Mouse (Mus musculus) embryo, embryonic 11.5 days (tissue): Measurements from ENCODE around the gene Zfyve28.

Experiments used
- DNase-seq: peaks from one replicate; pipeline ENCODE4 v3.0.0-alpha.2; 2012; ENCODE audit warnings: low read depth, low spot score

Zfyve28 gene

GRCm38 (mm10) chr5:34252307-34252966 is 35.8 kb downstream of the Zfyve28 start:
- no peak for DNase-seq

GRCm38 (mm10) chr5:34251794-34252193 is 36.5 kb downstream of the Zfyve28 start:
- DNase-seq = no peak

GRCm38 (mm10) chr5:34250090-34250489 is 38.2 kb downstream of the Zfyve28 start:
- no peak for DNase-seq

GRCm38 (mm10) chr5:34249132-34249531 is 39.1 kb downstream of the Zfyve28 start:
- no peak for DNase-seq

DNA sequence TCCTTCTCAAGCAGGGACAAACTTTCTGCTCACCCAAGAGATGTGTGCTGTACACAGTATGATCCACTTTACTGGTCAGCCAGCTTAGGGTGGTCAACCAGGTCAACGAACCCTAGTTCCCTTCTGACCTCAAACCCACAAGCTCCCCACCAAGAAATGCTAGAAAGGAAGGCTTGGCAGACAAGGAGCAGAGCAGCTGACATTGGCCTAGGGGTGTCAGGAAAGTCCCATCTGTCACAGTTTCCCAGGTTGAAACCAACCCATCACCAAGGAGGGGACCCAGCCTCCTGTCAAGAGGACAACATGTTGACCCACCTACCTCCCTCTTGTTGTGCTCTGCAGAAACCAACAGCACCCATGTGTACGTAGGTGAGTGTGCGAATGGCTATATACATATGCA is 41.8 kb downstream of the Zfyve28 start:
- DNase-seq = no peak

GRCm38 (mm10) chr5:34243062-34243461 is 45.2 kb downstream of the Zfyve28 start:
- no peak for DNase-seq

DNA sequence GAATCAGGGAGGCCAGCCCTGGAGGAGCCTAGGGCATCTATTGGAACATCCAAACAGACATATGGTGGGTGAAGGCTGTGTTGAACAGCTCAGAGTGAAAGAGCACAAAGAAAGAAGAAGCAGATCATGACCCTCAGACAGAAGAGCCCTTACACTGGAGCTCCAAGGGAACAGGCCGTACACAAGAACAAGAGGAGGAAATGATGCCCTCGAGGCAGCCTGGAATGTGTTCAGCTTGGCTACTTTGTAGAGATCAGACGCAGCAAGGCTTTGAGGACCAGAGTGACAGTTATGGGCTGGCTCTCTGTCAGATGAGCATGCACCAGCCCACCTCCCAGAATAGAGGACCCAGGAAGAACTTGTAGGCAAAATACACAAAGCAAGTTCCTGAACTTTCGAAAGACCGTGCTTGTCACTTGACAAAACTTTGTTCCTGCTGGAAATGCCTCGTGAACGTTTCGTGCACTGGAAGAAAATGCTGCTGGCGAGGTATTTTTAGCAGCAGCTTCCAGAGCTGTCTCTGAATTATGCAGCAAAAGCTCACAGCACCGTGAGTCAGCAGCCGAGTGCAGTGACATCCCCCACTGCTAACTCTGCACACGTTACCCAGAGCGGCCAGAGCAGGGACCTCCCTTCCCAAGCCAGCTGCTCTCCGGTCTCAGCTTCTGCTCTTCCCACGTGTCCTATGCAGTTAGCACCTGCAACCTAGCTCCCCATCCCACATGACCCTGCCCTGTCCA is 45.9 kb downstream of the Zfyve28 start:
- DNase-seq = no peak

- DNase-seq = no peak
Measured at GRCm38 (mm10) chr5:34238444-34238843, 49.8 kb downstream of the Zfyve28 start.

DNA sequence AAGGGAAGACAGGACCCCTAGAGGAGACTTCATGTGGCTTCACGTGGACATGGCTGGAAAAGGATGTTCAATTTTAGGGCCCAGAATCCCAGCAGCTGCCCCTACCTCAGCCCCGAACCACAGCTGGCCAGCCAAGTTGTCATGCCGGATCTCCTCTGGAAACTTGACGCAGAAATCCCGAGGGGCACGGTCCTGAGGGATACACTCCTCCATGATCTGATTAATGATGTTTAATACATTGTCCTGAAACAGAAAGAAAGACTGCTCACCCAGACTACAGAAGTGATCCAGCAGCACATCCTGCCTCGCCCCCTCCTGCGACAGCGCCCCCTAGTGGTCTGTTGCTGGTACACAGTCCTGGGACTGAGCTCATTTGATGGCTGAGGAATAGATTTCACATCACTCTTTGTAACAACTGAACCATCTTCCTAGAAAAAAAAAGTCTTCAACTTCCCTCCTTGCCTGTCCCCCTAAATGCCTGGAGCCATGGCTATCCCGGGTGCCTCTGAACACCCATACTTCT is 52.3 kb downstream of the Zfyve28 start:
- DNase-seq = no peak

DNA sequence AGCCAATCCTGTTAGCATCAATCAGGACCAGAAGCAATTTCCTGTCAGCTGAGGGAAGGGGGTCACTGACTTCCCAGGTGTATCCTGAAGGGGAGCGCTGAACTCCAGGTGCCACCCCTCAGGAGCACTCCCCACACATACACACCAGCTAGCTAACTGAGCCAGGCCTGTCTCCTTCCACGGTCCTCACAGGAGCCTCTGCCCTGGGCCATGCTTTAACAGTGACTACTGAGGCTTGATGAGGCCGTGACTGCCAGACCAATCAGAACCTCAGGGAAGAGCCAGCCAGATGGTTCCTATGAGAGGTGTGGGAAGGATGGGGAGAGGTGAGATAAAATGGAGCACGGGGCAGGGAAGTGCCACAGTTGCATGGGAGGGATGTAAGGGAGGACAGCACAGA is 53.2 kb downstream of the Zfyve28 start:
- no peak for DNase-seq

DNA sequence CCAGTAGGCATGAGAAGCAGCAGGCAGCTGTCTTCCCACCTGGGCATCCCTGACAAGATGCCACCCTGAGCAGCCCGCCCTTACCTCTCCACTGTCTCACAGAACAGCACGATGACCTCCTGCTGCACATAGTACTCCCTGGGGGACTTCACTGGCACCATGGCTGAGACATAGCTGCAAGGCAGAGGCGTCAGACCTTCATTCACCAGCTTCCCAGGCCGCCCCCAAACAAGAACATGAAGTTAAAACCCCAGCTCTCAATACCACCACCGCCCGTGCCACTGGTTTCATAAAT is 55.1 kb downstream of the Zfyve28 start:
- DNase-seq = no peak

DNA sequence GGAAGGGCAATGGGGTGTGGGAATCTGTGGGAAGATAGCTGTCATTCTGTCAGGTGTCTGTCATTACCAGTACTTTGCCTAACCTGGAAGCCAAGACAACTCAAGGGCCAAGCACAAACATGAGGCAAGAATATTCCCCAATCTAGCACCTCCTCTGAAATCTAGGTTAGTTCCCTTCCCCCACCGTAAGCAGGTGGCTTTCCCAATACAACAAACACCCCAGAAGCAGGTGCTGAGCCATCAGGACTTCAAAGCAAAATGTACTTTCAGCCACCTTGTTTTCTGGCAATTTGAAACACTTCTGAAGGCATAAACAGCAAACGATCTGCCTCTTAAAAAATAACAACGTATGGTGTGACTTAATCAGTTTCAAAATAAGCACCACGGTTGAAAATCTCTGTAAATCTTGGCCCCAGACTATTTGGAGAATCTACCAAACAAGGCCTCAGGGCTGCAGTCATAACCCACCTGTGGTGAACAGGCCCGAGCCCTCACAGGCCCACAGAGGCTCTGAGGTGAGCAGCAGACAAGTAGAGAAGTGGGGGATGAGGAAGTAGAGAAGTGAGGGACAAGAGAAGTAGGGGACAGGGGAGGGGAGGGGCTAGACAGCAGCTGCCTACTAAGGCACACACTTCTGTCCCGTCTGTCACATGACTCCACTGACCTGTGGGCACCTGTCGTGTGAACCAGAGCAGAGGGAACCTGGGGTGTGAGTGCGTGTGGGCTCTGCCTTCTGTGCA is 55.6 kb downstream of the Zfyve28 start:
- DNase-seq = no peak

- DNase-seq = no peak
Measured at GRCm38 (mm10) chr5:34231901-34232300, 56.3 kb downstream of the Zfyve28 start.

DNA sequence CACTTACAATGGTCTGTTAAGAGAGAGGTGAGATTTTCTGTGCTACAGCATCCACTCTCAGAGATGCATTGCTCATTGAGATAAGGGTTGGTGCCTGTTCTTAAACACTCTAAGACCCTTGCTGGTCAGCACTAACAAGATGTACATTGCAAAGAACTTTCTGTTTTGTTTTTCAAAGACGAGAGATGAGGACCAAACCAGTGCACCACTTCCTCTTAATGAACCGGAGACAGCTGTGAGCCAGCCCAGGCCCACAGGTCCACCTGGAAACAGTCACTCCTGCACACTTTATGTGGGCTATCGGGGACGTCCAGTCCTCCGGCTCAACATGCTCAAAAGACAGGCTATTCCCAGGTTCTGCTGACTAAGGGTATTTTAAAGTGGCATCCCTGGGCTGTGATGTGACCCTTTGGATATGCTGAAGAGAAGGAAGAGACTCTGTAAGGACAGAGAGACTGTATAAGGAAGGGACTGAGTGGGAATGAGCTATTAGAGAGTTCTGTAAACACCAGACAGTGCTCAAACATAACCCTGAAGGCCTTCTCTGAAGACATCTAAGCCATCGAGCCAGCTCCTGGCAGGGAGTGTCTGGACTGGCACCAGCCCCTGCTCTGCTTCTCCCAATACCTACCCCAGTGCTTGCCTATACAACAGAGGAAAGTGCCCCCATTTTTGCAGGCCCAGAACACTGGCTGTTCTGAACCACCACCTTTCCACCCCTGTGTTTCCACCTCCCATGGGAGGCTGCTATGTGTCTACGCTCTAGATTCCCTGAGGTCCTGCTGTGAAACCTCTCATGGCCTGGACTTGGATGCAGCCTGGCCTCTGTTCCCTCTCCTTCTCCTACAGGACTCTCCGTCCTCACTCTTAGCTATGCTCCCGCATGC is 57.4 kb downstream of the Zfyve28 start:
- no peak for DNase-seq

DNA sequence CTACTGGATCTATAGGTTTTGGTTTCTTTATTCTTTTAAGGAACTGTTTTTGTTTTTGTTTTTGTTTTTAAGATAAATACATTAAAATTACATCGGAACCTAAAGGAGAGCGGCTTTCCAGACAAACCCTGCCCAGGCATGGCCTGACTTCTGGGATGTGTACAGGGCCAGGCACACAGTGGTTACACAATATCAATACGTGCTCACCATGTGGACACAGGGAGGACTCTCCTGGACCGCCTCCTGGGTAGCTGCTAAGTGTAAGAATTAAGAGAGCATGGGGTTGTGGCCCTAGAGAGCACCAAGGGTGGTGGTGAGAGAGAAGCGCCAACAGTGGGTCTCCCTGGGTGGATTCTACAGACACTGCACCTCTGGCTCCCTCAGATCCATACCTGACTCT is 58.7 kb downstream of the Zfyve28 start:
- no peak for DNase-seq

DNA sequence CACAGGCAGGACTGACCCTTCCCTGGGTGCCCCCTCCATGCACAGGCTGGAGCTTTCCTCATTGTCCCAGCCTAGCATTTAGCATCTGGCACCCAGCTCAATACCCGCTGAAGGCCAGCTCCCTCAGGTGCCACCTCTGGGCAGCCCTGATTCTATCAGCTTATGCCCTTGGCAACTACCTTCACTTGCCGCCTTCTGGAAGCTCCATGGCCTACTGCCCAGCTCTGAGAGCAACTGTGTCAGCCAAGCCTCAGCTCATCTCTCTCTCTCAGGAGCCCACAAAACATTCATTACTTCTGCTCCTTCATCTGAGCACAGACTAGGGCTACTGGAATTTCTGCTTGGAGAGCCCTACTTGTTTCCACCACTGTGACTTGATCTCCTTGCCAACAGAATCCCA is 62.7 kb downstream of the Zfyve28 start:
- no peak for DNase-seq

- no peak for DNase-seq
Measured at GRCm38 (mm10) chr5:34224515-34224914, 63.7 kb downstream of the Zfyve28 start.

DNA sequence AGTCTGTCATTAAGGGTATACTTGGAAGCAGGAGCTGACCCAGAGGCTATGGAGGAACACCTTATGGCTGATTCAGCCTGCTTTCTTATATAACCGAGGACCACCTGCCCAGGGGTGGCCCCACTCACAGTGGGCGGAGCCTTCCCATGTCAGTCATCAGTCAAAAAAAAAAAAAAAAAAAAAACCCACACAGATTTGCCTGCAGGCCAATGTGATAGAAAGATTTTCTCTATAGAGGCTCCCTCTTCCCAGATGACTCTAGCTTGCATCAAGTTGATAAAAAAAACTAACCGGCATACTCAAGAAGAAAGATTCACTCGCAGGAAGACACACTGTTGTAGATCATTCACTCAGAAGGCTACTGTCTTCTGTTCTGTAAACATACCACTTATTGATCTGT is 68.2 kb downstream of the Zfyve28 start:
- DNase-seq = no peak

DNA sequence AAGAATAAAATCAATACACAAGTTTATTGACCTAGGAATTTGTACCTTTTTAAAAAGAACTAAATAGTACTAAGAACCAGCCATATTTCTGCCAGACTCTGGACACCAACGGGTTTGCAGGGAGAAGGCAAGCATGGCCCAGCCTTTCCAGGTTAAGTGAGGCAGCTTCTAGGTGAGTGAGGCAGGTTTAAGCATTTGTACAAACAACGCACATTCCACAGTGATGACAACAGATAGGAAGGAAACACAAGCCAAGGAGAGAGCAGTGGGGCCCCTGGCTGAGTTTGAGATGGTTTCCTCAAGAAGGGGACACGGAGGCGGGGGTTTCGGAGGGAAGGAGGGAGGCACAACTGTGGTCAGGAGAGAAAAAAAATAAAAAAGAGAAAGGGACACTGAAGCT is 69.6 kb downstream of the Zfyve28 start:
- no peak for DNase-seq

DNA sequence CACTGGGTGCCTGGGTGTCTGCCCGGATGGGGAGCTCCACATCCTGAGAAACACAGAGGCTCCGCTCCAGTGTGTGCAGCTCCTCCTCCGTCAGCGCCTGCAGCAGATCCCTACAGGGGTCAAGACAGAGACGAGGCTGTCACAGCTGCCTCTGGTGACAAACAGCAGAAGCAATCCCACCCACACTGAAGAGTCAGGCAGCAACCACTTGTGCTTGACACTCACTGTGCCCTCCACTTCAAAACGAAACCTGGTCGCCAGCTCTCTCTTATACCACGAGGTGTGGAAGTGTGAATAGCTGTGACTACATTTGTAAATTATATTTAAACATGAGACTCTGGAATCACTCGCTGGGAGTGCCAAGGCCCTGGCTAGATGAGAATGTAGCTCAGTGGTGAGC is 70.5 kb downstream of the Zfyve28 start:
- no peak for DNase-seq

DNA sequence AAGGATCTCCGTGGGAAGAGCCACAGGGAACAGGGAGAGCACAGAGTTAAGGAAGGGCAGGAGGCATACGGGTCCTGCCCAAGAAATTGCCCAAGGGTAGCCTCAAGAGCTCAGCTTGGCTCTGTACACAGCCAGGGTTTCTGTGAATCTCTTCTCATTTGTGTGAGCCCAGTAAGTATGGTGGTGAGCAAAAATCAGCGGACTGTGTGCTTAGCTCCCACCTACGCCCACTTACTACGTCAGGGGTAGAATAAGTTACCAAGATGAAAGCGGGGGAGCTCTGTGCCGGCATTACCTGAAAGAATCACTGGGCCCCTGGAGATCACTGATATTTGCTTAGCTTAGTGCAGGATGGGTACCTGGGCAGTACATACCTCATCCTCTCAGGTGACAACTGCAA is 72.2 kb downstream of the Zfyve28 start:
- DNase-seq = no peak

DNA sequence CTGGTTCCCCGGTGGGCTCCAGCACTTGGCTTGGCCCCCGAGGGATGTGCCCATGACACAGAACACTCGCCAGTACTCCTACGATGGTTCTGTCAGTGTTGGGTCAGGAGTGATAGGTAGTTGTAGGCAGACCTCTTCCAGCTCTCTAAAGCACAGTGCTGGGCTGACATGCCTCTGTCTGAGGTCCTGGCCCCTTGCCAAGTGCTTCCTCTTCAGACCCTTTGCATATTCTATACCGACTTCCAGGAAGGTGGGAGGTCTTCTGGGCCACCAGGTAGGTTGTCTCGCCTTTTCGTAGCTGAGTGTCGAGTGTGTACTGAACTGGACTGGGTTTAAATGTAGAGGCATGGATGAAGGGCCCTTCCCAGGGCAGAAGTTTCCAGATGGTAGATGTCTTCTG is 74.6 kb downstream of the Zfyve28 start:
- DNase-seq = no peak
